Mouse (Mus musculus): ENCODE measurements around the gene Slc7a7.
A peak's percentile ranks its signal among the peaks of the same experiment; 100 is the strongest.
"Not testable (repeated sequence)": the region's sequence is repeated elsewhere in the genome, so short reads cannot be mapped to it uniquely, and the experiment has no call there.

Slc7a7 gene

DNA sequence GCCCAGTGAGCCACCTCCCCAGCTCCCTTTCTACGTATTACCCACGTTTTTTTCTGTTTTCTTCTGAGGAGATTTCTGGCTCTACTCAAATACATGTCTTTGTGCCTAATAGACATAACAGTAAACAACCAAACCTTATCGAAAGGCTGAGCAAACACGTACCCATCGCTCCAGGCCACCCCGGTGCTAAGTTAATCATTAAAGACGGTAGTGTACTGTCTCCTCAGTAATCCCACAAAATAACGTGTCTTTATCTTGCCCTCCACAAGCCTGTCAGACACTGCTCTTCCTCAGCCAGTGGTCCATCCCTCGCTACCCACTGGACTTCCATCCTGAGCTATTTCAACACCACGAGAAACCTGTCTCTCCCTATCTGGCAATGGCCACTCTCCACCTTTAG, 35.8 kb downstream of the Slc7a7 start:
- no peak for ATAC-seq (ENCODE audit: insufficient number of reproducible peaks, low FRiP score, low TSS enrichment)

GRCm38 (mm10) chr14:54380616-54381015, 37.0 kb downstream of the Slc7a7 start:
- no peak for ATAC-seq (ENCODE audit: insufficient number of reproducible peaks, low FRiP score, low TSS enrichment)

GRCm38 (mm10) chr14:54379571-54379970, 38.0 kb downstream of the Slc7a7 start:
- ATAC-seq (ENCODE audit: insufficient number of reproducible peaks, low FRiP score, low TSS enrichment), result no peak

GRCm38 (mm10) chr14:54377166-54377565, 40.4 kb downstream of the Slc7a7 start:
- ATAC-seq (ENCODE audit: insufficient number of reproducible peaks, low FRiP score, low TSS enrichment), result no peak

DNA sequence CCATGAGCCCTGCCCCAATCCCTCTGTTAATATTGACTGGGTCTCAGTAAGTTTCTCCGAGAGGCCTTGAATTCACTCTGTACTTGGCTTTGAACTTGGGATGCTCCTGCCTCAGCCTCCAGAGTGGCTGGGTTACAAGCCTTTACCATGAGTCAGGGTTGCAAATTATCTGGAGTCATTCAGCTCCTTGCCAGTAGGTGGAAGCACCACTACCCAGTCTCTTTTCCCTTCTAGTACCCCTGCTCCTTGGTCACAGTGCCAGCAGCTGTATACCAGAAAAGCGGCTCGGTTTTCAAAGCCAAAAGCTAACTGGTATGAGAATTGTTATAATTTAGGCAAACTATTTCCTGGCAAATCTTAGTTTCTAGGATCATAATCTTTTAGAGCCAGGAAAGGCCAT, 41.7 kb downstream of the Slc7a7 start:
- ATAC-seq (ENCODE audit: insufficient number of reproducible peaks, low FRiP score, low TSS enrichment), result no peak

DNA sequence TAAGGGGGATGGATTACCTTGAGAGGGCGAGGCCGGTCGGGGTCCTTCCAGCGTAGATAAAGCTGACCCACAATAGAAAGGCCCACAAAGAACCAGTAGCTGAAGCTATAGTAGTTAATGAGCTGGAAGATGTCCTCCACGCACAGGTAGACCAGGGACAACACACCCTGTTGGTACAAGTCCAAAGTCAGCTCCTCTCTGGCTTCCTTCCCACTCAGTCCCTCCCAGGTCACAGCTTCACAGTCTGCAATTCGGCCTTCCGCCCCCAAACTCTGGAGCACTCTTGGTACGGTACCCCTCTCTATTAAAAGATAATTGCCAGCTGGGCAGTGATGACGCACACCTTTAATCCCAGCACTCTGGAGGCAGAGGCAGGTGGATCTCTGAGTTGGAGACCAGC, 44.7 kb downstream of the Slc7a7 start:
- no peak for ATAC-seq (ENCODE audit: insufficient number of reproducible peaks, low FRiP score, low TSS enrichment)

GRCm38 (mm10) chr14:54371460-54371859, 46.1 kb downstream of the Slc7a7 start:
- no peak for ATAC-seq (ENCODE audit: insufficient number of reproducible peaks, low FRiP score, low TSS enrichment)

GRCm38 (mm10) chr14:54370595-54370994, 47.0 kb downstream of the Slc7a7 start:
- no peak for ATAC-seq (ENCODE audit: insufficient number of reproducible peaks, low FRiP score, low TSS enrichment)

GRCm38 (mm10) chr14:54369372-54369771, 48.2 kb downstream of the Slc7a7 start:
- ATAC-seq (ENCODE audit: insufficient number of reproducible peaks, low FRiP score, low TSS enrichment), result no peak

DNA sequence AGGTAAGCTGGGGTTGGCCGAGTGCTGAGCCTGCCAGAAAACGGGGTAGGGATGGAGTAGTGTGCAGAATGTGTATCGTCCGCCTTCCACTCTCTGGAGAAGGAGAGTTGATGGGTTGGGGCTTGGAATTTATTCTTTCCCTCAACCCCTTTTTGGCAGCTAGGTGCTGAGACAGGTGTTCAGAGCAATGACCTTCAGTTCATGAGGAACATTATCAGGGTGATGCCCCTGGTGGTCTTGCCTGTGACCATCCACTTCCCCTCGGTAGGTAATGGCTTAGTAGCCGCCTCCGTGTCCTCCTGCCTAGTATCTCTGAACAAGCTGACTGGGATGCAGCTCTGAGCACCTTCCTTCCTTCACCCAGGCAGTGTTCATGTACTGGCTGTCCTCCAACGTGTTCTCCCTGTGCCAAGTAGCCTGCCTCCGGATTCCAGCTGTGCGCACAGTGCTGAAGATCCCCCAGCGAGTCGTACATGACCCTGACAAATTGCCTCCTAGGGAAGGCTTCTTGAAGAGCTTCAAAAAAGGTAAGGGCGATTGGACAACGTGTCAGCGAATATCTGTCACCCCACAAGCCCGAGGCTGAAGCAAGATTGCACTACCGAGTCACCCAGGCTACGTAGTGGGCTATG, 50.0 kb downstream of the Slc7a7 start:
- no peak for ATAC-seq (ENCODE audit: insufficient number of reproducible peaks, low FRiP score, low TSS enrichment)

DNA sequence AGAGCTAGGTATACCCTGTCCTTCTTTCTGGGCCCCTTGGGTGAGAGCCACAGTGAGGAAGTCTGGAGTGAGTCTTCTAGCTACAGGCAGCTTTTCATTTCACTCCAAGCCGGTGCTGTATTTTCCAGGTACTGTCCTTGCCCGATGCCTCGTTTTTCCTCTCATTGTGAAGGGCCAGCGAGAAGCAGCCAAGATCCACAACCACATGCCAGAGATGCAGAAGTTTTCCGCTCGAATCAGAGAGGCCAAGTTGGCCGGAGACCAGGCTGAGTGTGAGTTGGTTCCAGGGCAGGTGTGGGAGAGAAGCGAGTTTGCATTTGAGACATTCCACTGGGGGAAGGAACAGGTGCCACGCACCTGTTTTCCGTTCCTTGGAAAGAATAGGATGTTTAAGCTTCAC, 51.0 kb downstream of the Slc7a7 start:
- no peak for ATAC-seq (ENCODE audit: insufficient number of reproducible peaks, low FRiP score, low TSS enrichment)

- ATAC-seq (ENCODE audit: insufficient number of reproducible peaks, low FRiP score, low TSS enrichment), result no peak
These were observed 52.4 kb downstream of the Slc7a7 start for GRCm38 (mm10) chr14:54365026-54365645.

DNA sequence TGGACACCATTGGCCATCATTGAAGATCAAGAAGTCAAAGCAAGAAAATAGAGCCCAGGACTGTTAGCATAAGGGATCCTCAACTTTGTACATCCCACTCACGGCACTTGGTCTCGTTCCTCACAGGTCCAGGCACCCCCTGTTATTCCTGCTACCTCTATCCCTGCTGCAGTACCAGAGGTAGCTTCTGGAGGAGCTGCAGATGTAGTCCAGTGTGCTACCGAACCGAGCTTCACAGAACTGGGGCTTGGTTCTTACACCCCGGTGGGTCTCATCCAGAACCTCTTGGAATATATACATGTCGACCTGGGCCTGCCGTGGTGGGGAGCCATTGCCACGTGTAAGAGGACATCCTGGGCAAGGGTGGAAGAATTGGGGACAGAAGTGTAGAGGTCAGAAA, 54.4 kb downstream of the Slc7a7 start:
- ATAC-seq (ENCODE audit: insufficient number of reproducible peaks, low FRiP score, low TSS enrichment), result no peak

- ATAC-seq (ENCODE audit: insufficient number of reproducible peaks, low FRiP score, low TSS enrichment), result peak; percentile 89
These were observed 56.8 kb downstream of the Slc7a7 start, which contains the start of gene Oxa1l for GRCm38 (mm10) chr14:54360577-54361340. TSS of gene Oxa1l (plus strand) at chr14:54360834.

GRCm38 (mm10) chr14:54354406-54354805, 63.2 kb downstream of the Slc7a7 start:
- no peak for ATAC-seq (ENCODE audit: insufficient number of reproducible peaks, low FRiP score, low TSS enrichment)

DNA sequence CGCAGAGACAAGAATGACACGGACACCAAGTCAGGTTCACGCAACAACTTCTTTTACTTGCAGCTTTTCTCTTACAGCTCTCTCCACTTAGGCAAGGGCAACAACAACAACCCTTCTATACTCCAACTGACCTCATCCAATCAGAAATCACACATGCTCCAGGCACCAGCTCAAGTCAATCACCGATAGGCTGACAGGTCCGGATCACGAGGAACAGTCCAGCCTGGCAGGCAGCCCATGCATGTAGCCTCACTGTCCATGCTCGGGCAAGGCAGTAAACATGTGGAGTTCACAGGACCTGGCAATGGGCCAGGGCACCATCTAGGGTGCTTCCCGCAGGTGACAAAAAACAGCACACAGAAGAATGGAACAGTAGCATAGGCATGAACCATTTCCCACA, 65.3 kb downstream of the Slc7a7 start:
- ATAC-seq (ENCODE audit: insufficient number of reproducible peaks, low FRiP score, low TSS enrichment), result no peak

- not testable (repeated sequence) for ATAC-seq (ENCODE audit: insufficient number of reproducible peaks, low FRiP score, low TSS enrichment)
These were observed 66.6 kb downstream of the Slc7a7 start for GRCm38 (mm10) chr14:54350773-54351541.

GRCm38 (mm10) chr14:54341807-54342206, 75.8 kb downstream of the Slc7a7 start:
- not testable (repeated sequence) for ATAC-seq (ENCODE audit: insufficient number of reproducible peaks, low FRiP score, low TSS enrichment)

GRCm38 (mm10) chr14:54340836-54341235, 76.7 kb downstream of the Slc7a7 start:
- no peak for ATAC-seq (ENCODE audit: insufficient number of reproducible peaks, low FRiP score, low TSS enrichment)

- no peak for ATAC-seq (ENCODE audit: insufficient number of reproducible peaks, low FRiP score, low TSS enrichment)
These were observed 84.0 kb downstream of the Slc7a7 start for GRCm38 (mm10) chr14:54333452-54334189.
